Mouse (Mus musculus) adrenal gland, postnatal 36 days (tissue): ENCODE measurements around the gene Anln. TPM values are rescaled to one million over a fixed set of nuclear protein-coding genes. Genes with fewer than 3 reads are reported as not detected.

ENCODE experiments used
- DNase-seq, 2 experiments: peaks; one replicate each; pipeline ENCODE4 v3.0.0; 2021; ENCODE audit warnings: mixed read lengths in 1 of 2
- total RNA-seq, 2 experiments: library from RNA; stranded (reverse); gene quantifications; 2 replicates each; pipeline ENCODE4 v1.2.3; 2021

The Anln gene
- total RNA-seq, 2 experiments from 2014 or later, result 6.5 to 6.7 TPM

DNA sequence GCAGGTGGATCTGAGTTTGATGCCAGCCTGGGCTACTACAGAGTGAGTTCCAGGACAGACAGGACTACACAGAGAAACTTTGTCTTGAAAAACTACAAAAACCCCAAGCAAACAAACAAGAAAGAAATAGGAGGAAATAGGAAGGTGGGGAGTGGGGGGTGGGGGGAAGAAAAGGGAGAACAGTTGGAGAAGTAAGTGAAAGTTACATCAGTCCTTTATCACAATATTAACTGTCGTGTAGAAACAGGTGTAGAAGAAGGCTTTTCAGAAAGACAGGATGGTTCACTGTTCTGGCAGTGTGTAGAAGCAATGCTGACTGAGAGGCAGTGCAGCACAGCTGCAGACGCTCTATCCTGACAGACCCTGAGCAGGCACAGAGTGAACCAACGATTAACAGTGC lies 14.0 kb upstream of the Anln start:
- DNase-seq, result no peak

DNA sequence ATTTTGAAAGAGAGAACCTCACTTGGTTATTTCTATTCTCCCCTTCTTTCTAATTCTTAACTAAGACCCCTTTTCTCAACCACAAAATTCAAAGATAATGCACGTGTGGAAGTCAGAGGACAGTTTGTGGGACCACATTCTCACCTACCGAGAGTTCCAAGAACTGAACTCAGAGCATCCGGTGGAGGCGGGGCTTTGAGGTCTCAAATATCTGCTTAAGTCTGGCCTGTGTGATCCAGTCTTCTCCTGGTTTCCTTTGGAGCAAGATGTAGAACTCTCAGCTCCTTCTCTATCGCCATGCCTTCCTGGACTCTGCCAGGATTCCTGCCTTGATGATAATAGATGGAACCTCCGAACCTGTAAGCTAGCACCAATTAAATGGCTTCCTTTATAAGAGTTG lies 13.0 kb upstream of the Anln start:
- no peak for DNase-seq

DNA sequence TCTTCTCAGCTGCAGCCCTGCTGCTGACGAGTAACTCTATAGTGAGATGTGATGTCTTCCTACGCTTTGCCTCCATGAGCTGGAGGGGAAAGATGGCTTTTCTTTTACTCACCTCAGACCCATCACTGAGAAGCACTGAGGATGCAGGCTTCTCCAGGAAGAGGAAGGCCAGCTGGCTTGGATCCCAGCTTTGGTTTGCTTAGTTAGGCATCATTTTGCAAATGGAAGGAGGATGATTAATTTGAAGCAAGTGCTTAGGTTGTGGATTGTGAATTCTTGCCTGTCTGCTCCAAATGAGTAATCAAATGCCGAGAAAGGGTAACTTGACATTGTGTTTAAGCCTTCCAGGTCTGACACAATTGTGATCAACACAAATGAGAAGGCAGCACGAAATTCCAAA lies 10.0 kb upstream of the Anln start:
- no peak for DNase-seq

- DNase-seq, result no peak
These were observed 5.7 kb upstream of the Anln start for GRCm38 (mm10) chr9:22394725-22395124.

- no peak for DNase-seq
These were observed 1.4 kb upstream of the Anln start for GRCm38 (mm10) chr9:22390390-22390789.

DNA sequence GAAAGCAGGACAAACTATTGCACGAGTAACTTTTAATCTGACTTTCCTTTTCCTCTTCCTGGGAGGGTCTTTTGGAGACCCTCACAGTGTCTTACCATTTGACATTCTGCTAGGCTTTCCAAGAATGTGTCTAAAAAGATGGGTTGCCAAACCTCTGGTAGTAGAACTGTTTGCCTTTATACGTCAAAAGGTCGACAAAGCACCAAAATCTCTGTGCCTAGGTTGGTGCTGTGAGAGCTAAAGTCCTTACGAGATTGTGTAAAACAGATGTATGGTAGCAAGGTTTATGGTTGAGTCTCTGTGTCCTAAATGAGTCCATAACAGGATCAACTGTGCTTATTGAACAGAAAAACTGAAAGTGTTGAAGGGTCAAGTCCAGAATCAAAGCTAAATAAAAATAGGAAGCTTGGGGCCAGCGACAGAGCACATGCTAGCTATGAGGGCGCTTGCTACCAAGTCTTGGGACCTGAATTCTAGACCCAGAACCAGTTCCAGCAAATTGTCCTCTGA lies 803 bp upstream of the Anln start:
- DNase-seq, result no peak

DNA sequence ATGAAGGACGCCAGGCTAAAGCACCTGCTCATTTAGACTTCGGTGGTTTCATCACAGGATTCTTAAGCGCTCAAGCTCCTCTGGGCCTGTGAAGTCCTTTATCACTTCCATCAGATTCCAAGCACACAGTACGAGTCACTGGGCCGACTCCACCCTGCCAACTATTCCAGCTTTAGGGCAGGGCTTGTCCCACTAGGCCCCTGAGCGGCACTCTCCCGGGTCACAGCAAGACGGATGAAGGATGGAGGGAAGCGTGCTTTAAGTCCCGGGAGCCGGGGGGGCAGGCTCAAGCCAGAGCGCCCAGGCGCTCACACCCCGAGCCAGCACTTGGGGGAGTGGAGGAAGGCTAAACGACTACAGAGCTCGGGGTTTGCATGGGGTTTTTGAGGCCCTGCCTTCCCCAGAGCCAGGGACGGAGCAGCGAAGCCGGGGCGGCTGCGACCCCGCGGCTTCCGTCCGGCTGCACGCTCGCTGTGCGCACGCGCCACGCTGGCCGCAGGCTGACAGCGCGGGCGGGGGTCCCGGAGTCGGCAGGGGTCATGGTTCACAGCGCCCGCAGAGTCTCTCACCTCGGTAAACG lies 497 bp downstream of the Anln start:
- DNase-seq, result peak in 1 of 2 experiments; percentile 37

DNA sequence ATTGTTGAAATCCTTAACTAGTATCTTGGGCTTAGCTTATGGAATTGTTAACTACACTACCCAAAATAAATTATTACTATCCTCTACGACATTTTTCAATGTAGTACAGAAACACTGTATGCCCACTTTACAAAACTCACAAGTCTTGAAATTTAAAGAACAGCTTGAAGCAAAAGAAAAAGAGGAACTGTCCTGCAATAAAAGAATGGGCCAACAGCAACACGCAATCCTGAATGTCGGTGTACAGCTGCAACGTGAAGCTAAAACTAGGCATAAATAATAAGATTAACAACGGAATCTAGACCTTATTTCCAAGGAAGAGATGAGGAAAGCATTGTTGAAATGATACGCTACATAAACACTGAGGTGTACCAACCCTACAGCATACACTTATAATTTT lies 1.1 kb downstream of the Anln start:
- no peak for DNase-seq

DNA sequence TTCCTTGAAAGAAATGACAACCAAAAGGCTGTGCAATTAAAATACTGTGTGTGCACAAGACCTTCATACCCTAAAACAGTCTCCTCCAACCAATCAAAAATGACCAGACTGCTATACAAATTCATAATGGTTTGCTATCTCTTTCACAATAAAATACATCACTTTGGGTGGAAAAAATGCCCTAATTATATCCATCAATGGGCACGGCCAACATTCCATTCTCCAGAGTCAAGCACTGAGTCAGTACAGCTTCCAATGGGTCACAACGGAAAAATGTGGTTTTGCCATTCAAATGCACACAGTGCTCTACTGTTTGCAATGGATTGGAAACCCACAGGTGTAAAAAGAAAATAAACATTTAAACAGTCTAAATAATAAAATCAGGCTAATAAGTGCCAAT lies 3.1 kb downstream of the Anln start:
- peak in 1 of 2 experiments; percentile 36 for DNase-seq

GRCm38 (mm10) chr9:22376086-22376485 lies 12.9 kb downstream of the Anln start:
- no peak for DNase-seq

DNA sequence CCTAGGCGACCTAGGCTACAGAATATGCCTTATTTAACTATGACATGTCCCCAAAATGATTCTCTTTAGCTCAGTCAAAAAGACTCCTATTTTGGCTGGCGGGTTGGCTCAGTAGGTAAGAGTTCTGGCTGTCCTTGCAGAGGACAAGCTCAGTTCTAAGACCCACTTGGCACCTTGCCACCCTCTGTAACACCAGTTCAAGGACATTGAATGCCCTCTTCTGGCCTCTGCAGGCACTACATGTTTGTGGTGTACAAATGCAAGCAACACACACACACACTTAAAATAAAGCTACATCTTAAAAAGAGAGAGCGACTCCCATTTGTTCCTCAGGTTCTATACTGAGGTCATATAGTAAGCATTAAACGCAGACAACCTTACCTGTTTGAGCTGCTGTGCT lies 16.2 kb downstream of the Anln start:
- no peak for DNase-seq

GRCm38 (mm10) chr9:22368030-22368429 lies 21.0 kb downstream of the Anln start:
- no peak for DNase-seq

GRCm38 (mm10) chr9:22366621-22367020 lies 22.4 kb downstream of the Anln start:
- peak; percentile 55 to 64 for DNase-seq

- no peak for DNase-seq
These were observed 22.8 kb downstream of the Anln start for GRCm38 (mm10) chr9:22366221-22366620.

DNA sequence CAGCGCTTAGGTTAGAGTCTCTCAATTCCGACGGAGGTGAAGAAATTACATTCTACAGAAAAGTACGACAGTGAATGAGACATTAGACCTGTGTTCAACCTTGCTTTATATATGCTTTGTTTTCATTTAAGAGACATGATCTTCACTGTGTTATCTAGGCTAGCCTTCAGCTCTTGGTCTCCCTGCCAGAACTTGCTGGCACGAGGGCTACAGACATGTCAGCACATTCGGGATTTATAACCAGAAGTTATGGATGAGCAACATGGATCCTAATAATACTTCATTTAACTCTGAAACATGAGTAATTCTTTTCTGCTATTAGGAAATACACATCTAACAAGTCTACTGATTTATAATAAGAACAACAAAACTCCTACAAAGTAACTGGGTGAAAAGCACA lies 28.1 kb downstream of the Anln start:
- peak; percentile 43 to 65 for DNase-seq

GRCm38 (mm10) chr9:22355919-22356318 lies 33.1 kb downstream of the Anln start:
- DNase-seq, result no peak

- no peak for DNase-seq
These were observed 35.1 kb downstream of the Anln start for GRCm38 (mm10) chr9:22353901-22354300.

GRCm38 (mm10) chr9:22353465-22353864 lies 35.5 kb downstream of the Anln start:
- DNase-seq, result no peak

- no peak for DNase-seq
These were observed 48.7 kb downstream of the Anln start for GRCm38 (mm10) chr9:22340331-22340730.

GRCm38 (mm10) chr9:22337217-22337616 lies 51.8 kb downstream of the Anln start:
- no peak for DNase-seq

DNA sequence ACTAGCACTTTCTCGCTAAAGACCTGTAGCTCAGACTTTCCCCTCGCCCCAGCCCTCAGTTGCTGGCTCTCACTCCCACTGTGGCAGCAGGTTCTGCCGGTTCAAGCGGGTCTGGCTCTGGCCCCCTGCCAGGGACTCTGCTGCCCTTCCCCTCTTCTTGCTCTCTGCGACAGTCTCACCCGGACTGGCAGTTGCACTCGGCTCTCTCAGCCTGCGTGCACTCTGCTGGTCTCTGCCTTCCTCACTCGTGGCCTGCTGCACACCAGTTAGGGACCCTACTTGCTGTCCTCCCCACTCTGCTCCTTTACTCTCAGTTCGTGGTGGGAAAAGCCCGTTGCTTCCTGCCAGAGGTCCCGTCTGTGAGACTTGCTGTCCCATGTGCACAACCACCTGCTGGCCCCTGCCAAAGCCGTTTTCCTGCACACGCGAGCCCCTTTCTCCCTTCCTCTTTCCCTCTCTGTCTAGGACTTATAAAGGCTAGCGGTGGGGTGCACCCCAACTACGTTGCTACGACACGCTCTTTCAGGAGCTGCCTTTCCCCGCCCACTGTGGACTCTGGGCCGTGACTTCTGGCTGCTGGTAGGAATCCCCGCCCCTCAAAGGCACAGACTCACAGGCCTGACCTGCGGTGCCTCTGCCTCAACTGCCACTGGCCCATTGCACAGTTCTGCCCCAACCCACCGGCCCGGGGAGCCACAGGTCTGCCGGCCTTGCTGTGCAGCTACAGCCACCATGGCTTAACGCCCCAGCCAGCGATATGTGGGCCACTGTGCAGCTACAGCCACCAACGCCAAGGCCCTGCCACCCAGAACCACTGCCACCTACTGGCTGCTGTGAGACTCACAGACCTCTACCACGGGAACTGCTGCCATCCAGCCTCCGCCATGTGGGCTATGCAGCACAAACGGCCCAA lies 61.3 kb downstream of the Anln start:
- DNase-seq, result peak; percentile 88 to 91

- peak; percentile 30 to 67 for DNase-seq
These were observed 61.9 kb downstream of the Anln start for GRCm38 (mm10) chr9:22327099-22327474.

GRCm38 (mm10) chr9:22324579-22324978 lies 64.4 kb downstream of the Anln start:
- DNase-seq, result no peak
